Mouse (Mus musculus) ovary, postnatal 36 days (tissue): ENCODE results near the gene Phldb2.

Experiments
- DNase-seq: peaks from one replicate; pipeline ENCODE4 v3.0.0; 2022; ENCODE audit warnings: low spot score, mixed read lengths

Phldb2 gene

DNA sequence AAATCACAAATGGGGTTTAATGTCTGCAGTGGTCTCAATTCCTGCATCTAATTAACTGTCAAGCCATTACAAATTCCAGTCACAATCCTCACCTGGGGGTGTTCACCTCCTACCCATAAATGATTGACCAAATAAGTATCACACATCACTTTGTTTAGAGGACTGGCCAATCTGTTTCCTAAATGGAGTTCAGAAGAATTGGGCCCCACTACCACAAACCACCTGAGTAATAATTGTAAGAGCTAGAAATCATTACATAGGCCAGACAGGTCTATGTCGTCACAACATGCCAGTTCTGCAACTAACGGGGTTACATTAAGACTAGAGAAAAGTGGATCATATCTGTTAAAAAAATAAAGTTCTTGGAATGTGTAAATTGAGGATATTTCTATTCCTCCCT lies 1.4 kb downstream of the Phldb2 start:
- DNase-seq, result no peak

DNA sequence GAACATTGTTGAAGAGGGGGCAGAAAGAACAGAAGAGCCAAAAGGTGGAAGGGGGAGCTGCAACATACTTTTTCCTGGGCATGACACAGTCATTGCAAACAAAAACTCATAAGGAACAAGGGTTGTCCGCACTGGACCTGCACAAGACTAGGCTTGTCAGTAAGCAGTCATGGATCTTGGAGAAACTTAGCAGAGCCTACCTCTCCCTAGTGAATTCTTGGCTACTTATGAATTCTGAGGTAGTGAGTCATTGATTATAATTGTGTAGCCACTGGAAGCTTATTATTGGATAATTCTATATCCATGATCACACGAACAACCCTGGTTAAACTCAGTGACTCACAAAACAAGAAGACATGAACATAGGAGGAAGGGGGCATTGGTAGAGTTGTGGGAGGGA lies 7.1 kb downstream of the Phldb2 start:
- DNase-seq, result no peak

DNA sequence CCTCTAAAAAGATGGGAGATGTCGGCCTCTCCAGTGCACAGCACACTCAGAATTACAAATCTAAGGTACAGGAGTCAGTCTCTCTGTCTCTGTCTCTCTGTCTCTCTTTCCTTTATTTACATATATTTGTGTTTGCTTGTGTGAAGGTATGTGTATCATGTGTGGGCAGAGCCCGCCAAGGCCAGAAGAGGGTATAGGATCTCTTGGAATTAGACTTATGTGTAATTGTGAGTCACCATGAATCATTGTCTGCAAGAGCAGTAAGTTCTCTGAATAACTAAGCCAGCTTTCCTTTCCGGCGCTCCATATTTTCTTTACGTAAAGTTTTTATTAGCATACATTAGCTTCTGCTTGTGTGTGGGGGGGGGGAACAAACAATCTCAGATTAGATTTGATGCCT lies 7.7 kb downstream of the Phldb2 start:
- no peak for DNase-seq

DNA sequence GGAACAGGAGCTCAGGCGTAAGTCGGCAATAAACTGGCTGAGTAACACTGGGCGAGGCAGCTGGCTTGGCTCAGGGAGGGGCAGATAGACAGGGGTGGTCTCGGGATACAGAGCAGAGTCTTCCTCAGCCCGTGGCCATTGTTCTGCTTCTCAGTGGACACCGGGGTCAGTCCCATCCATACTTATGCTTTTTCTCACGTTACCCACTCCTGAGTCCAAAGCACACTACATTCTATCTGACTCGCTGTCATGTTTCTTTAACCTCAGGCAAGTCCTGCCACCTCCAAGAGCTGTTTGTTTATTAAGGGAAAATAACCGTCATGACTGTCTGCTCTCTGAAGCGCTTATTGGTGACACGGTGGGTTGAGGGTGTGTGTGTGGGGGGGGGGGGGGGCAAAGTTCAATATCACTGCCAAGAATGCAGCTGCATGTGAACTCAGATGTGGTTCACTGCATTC lies 8.2 kb downstream of the Phldb2 start:
- DNase-seq, result no peak

DNA sequence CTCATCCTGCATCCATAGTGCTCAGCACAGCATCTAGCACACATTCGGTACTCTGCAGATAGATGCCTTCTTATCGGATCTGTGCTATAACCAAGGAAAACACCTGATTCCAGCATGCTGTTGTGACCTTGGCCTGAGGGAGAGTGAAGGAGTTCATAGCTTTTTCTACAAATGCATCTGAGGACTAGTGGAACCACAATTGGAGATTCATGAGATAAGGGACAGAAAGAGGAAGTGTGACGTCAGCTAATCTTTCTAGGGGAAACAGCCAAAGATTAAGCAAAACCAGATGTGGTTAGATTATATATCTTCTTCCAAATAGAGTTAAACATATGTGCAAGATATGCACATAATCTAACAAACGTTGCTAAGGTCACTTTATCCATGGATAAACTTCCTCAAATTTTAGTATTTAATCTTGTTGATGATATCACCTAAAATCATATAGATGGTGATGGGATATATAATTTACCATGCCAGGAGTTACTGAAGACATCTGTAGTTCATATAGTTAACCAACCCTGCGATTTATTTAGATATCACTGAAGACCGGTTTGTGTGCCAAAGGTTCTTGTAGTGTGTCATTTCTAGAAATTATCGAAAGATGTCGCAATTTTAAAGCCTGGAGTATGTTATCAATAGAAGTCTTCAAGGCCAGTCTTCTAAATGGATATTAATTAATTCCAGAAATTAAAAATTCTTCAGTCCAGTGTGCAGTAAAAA lies 11.1 kb downstream of the Phldb2 start:
- no peak for DNase-seq

DNA sequence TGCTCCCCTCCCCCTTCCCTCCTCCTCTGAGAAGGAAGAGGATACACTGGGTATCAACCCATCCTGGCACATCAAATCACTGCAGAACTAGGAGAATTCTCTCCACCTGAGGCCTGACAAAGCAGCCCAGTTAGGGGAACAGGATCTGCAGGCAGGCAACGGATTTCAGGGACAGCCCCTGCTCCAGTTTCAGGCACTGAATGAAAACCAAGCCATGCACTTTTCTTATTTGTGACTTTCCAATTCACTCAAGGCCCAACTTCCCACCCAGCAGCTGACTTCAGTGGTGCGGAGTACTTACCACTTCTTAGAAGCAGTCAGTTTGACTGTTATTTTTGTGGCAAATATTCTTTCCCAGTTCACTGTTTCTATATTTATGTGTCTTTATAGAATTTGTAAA lies 12.7 kb downstream of the Phldb2 start:
- no peak for DNase-seq

DNA sequence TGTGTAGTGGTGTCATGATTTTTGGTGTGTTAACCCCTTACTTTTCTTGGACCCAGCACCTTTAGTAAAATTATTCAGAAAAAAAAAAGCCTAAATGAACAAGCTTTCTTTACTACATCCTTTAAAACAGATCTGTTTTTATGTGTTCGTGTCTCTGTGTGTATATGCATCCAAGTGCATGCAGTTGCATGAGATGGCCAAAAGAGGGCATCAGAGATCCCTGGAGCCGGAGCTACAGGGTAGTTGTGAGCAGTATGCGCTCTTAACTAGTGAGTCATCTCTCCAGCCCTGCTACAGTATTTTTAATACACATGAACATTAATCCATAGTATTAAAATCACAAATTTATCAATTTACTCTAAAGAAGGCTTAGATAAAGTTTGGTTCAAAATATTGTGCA lies 14.0 kb downstream of the Phldb2 start:
- DNase-seq, result no peak

DNA sequence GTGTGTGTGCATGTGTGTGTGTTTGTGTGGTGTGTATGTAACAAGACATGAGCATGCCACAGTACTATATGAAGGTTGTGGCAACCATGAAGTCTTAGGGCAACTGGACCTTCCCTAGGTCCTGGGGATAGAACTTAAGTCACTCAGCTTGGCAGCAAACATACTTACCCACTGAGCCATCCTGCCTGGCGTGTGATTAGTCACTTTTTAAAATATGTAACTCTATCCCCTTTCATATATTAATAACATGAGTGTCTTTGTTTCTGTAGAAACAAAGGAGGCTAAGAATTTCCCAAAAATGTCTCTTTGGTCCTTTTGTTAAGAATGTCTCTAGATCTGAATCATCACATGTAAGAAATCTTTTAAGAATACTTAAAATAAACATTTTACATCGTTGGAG lies 16.0 kb downstream of the Phldb2 start:
- no peak for DNase-seq

DNA sequence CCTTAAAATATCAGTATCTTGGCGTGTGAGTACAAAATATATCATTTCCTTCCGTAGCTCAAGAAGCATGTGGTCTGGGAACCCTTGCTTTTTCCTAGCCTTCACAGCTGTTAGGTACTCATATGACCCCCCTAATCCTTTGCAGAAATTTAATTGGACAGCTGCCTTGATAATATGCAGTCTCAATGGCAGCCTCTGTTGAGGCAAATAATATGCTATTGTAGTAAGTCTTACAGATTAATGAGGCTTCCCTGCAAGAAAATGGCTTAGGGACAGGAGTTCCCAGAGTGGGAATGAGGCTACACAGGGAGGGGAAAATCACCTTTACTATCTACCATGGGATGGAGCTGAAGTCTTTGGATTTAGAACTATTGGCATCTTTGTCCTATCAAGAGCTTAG lies 16.9 kb downstream of the Phldb2 start:
- DNase-seq, result no peak

DNA sequence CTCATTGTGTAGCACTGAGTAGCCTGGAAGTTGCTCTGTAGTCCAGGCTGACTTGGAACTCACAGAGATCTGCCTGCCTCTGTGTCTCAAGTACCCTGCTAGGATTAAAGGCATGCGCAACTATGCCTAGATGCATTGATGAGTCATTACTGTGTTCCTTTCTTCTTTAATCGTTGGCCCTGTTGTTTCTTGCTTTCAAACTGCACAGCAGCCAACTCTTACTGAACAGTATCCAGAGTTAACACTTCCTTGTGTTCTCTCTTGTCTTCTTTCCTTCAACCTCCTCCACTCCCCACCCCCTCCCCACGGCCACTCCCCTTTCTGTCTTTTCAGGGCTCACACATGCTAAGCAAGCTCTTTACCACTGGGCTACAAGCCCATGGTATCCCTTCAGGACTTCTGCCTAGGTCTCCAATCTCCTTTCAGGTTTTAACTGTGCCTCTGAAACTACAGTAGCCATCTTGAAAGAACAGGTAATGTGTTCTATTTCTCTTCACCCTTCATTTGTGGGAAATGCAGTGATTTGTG lies 17.4 kb downstream of the Phldb2 start:
- no peak for DNase-seq

DNA sequence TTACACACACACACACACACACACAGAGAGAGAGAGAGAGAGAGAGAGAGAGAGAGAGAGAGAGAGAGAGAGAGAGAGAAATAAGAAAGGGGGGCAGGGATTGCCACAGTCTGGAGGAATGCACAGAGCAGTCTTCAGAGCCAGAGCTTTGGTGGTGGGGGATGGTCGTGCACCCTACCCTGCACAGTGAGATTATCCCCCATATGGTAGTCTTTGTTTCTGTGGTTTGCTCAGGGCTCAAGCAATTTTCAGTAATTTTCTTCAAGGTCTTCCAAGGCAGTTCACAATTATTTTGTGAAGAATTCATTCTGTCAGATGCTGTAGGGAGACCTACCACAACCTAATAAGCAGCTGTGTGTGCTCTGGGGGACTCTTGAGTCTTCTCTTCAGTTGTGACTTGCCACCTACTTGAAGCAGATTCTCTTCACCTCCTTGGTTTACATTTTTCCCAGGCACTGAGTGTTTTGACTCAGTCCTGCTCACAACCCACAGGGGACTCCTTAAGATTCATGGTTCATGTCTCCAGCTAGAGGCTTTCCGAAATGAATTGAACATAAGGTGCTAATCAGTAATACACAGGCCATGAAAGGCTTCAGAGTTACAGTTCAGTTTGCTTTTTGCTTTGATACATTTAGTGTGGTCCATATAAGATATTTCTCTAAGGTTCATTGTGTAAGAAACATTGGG lies 18.5 kb downstream of the Phldb2 start:
- DNase-seq, result no peak

DNA sequence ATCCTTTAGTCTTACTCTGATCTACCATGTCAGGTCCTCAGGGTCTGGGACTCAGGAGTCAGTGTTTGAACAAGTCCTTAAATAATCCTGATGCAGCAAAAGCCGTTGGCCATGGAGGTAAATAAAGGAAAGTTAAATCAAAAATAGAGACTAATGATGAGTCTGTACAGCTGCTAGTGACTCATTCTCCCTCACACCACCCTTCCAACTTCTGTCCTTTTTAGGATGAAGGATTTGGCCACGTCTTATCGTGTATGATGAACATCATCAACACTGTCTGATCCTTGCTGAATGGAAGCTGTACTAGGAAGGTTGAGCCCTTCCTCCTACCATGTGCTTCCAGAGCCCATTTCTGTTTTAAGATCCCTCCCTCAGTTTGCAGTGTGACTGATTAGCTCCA lies 23.1 kb downstream of the Phldb2 start:
- no peak for DNase-seq

DNA sequence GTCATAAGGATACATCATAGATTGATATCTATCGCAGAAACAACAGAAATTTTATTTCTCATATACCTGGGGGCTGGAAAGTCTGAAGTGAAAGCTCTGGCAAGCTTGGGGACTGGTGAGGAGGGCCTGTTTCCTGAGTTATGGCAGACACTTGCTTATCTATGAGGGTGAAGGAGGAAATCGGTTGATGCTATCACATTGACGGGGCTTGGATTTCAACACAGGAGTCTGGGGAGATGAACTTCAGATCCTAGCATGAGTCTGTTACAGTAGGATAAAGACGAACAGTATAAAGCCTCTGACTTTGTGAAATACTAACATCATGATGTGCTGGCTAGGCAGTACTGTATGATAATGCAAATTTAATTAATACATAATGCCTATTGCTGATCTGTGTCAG lies 25.3 kb downstream of the Phldb2 start:
- no peak for DNase-seq

DNA sequence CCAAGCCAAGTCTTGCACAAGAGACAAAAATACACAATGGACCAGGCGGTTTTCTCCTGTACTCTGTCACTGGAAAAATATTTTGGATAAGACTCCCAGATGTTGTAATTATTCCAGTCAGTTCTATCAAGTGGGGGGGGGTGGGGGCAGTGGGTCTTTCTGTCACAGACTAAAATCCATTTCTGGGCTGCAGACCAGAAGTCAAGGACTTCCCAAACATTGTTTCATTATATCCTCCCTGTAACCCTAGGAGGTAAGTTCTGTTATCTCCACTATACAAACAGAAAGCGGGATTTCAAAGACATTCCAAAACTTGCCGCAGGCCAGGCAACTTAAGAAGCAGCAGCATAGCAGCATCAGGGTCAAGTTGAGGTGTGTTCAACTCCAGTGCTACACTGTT lies 25.8 kb downstream of the Phldb2 start:
- DNase-seq, result no peak

DNA sequence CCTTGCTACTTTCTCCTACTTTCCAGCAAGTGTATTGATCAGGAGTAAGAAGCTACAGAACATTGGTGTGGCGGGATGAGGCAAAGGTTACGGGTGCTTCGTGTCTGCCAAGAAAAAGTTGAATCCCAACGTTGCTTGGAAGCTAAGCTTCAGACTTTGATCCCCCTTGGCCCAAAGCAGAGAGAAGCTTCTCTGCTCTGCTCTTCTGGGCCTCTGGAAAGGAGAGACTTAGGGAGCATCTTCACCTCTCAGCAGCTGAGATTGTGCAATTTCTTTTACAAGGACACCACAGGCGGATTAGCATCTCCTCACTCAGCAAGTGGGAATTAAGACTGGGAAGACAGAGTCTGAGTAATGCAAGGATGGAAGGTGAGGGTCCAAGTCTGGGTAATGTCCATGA lies 26.5 kb downstream of the Phldb2 start:
- no peak for DNase-seq

DNA sequence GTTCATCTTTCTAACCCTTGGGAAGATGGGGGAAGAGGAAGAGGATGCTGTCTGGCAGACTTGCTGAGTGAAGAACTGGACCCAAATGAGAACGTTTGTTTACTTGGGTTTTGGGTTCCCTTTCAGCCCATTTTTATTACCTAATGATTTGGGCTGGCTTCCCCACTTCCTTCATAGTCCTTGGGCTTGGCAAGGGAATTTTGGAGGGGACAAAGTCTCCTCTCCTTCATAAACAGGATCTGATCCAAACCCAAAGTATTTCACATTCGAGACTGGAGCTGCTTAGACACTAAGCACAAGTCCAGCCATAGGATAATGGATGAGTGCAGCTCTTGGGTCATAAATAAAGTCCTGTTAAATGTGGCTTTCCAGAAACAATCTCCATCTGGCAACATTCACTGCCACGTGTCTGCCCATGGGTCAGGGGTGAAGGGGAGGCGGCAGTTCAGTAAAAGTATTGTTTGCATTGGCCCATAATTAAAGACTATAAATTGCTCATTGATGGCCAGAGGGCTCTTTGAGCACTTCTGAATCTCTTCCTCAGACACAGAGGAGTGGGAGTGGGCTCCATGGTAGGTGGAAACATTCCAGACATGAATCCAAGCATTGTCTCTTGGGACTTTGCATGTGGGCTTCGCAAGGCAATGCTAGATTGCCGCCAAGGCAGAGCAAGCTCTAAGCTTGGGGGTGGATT lies 29.5 kb downstream of the Phldb2 start:
- DNase-seq, result peak; percentile 7

DNA sequence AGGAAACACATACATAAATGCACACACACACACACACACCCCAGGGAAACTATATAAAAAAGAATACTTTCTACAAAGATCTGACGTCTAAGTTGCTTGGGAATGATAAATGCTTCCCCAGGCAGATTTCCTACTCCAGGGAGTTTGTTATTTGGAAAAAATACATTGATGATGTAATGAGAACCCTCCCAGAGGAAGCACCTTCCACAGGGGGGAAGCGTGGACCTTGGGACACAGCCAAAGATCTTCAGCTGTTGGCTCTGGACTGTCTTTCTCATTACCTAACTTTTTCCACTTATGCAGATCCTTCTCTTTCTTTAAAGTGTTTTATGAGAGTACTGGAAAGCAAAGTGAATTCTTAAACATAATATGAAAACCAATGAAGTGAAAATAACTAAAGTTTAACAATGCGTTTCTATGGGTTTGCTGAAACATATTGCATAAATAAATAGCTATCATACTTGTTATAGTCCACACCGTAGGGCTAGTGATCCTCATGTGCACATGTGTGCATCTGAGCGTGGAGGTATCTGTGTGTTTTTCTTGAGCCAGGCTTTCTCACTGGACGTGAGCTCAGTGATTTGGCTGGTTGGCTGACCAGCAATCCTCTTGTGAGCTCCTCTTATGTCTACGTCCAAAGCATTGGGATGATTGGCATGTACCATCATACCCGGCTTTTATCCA lies 30.7 kb downstream of the Phldb2 start:
- DNase-seq, result no peak

DNA sequence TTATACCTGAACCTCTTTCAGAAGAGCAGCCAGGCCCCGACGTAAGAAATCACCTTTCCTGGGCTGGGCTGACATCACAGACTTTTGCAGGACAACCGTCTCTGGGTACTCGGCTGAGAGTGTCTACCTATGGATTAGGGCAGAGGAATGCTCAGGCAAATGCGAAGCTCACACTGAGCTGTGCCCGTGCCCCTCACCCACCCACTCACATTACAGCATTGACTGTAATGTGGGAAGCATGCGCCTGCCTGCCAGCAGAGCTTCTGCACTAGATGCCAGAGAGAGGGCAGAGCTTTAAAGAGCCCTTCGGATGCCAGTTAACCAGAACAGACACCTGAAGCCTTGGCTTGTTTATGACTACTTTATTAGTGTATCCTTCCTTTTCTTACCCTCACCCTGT lies 33.8 kb downstream of the Phldb2 start:
- DNase-seq, result no peak

DNA sequence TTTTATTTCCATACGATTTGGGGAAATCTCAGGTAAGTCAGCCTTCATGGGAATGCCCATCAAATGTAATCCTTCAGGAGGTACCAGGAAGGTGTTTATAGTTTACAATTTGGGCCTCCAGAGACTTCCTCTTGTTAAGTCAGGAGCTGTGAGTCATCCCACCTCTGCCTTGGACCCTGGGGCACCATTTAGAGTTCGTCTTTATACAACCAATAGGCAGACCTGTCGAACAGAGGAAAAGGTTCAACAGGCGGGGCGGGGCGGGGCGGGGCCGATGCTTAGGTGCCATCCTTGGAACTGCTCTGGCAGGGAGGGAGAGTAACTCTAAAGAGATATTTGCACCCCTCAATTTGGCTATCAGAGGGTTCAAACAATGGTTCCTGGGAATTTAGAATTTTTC lies 49.8 kb downstream of the Phldb2 start:
- no peak for DNase-seq

DNA sequence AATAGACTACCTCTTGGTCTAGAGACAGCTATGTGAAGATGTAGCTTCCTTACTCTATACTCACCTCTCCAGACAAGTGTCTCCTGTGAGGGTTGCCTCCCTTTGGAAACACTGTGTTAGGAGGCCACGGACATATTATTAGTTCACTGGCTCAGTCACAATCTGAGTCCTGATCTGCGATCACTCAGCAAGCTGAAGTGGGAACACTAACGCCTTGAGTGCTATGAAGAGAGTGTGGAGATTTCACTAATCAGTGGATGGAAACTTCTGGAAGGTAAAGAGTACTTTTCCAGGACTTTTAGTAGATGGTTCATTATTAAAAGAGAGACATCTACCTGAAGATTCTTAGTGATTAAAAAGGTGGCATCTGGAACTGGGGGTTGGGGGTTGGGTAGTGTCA lies 54.9 kb downstream of the Phldb2 start:
- DNase-seq, result no peak

DNA sequence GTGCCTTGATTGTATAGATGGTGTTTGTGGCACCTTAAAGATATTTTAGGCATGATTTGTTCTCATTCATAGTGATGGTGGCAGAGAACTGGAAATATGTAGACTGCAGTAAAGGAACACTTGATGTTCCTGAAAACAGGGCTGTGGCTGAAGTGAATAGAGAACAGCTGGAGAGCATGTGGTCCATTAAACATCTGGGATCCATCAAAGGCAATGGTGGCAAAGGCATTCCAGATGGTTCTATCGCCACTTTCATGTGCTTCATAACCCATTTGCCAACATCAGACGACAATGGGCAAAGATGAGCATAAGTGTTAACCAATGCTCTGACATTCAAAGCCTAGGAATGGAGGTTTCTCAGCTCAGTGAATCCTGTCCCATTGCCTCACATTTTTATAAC lies 56.8 kb downstream of the Phldb2 start:
- DNase-seq, result no peak

DNA sequence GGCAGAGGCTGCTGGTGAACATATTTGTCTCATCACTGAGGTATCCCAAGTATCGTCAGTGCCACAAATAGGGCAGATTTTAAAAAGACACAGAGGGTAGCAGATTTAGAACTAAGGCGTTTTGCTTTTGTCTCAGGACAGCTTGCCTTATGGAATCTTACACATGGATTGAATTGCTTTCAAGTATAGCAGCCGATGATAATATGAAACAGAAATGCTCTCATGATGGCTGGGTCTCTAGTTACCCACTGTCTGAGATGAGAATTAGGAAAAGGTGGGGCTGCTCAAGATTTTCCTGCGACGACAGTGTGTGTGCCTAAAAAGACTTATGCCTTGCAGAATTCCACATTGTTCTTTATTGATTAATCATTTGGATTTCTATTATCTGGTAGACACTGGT lies 58.4 kb downstream of the Phldb2 start:
- DNase-seq, result no peak

DNA sequence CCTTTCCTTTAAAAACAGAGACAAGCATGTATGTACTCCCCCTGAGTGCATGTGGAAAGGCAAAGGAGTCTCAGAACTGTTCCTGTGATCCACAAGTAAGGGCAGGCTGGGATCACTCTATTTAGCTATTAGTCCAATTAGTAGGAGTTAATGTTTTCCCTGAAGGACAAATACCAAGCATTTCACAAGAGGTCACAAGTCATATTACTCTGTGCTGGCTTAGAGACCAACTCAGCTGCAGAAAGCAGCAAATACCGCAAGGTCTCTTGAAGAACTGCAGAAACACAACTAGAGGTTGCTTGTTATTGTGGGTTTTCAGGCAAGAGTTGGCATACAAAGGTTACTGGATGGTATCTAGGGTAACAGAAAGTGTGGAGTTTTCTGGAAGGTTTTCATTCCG lies 59.6 kb downstream of the Phldb2 start:
- DNase-seq, result no peak
